Mouse (Mus musculus) cortical plate, adult 2 months (tissue): ENCODE measurements at regions not wholly inside any gene's neighbourhood (a gene's known extent, or its start where the extent isn't known, plus 50 kb on each side); places are given as distances from the start of the nearest gene placed in this dataset.

Source experiments
- H3K27ac ChIP-seq: fragments of 200-500 bp; 2 replicates; pipeline ENCODE4 v1.5.1; 2012; ENCODE audit warnings: low read length, control low read depth, inconsistent platforms; ENCODE audit not compliant: insufficient read depth
- H3K4me1 ChIP-seq: fragments of 200-500 bp; 2 replicates; pipeline ENCODE4 v1.6.1; 2011; ENCODE audit warnings: low read length; ENCODE audit not compliant: control insufficient read depth, insufficient read depth
- H3K4me3 ChIP-seq: fragments of 200-500 bp; 2 replicates; pipeline ENCODE4 v1.5.1; 2011; ENCODE audit warnings: mild to moderate bottlenecking, low read length, control low read depth; ENCODE audit not compliant: insufficient read depth
- CTCF ChIP-seq: fragments of 200-500 bp; IDR thresholded peaks from 2 replicates; pipeline ENCODE4 v1.5.1; 2011; ENCODE audit warnings: mild to moderate bottlenecking, control low read depth, low read length; ENCODE audit not compliant: insufficient read depth; ENCODE audit errors: extremely low read depth
- POLR2A ChIP-seq: fragments of 200-500 bp; IDR thresholded peaks from 2 replicates; pipeline ENCODE4 v1.6.1; 2011; ENCODE audit warnings: mild to moderate bottlenecking, low read length, control low read depth; ENCODE audit not compliant: insufficient read depth; ENCODE audit errors: extremely low read depth

DNA sequence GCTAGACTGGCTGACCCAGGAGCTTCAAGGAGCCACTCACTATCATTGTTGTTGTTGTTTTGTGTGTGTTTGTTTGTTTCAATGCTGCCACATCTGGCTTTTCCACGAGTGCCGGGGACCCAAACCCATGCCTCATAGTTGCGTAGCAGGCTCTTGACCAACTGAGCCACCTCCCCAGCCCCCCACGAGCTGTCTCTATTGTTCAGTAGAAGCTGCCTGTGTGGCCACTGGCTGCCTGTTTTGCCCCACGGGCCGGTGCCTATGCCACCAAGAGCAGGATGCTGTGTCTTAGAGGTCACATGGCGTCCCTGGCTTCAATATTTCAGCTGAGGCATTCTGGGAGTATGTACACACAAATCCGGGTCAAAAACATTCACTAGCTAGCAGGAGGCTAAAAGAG lies 75.4 kb upstream of the Maml3 start:
- Histone ChIP-seq H3K27ac (no peak overlapping the region), H3K4me3 (no peak overlapping the region), H3K4me1 (peaks cover 2% of the 10 kb centered on the region)
- TF ChIP-seq POLR2A (no peak), CTCF (no peak)

DNA sequence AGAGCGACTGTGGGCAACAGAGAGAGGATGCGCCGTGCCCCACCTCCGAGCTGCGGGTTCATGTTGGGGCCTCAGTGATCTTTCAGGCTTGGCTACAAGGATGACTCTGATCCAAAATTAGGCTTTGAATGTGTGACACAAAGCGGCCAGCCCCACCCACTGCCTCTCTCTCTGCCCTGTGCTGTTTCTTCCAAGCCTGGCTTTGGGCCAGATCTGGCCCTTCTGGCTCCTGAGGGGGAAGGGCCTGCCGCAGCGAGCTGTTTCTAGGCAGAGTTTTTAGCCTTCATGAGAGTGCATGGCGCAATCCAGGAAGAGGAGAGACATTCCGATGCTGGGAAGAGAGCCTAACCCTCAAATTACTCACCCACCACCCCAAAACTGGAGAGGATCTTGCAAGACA lies 75.9 kb upstream of the Maml3 start:
- H3K27ac ChIP-seq: no peak overlapping the region
- H3K4me1 ChIP-seq: peaks cover 2% of the 10 kb centered on the region
- no peak overlapping the region for H3K4me3 ChIP-seq
- TF ChIP-seq CTCF: no peak
- TF ChIP-seq POLR2A: no peak

GRCm38 (mm10) chr3:52181326-52182101 lies 76.6 kb upstream of the Maml3 start:
- Histone ChIP-seq H3K27ac (no peak overlapping the region), H3K4me1 (peaks cover 2% of the 10 kb centered on the region), H3K4me3 (no peak overlapping the region)
- TF ChIP-seq POLR2A: no peak
- no peak for TF ChIP-seq CTCF

DNA sequence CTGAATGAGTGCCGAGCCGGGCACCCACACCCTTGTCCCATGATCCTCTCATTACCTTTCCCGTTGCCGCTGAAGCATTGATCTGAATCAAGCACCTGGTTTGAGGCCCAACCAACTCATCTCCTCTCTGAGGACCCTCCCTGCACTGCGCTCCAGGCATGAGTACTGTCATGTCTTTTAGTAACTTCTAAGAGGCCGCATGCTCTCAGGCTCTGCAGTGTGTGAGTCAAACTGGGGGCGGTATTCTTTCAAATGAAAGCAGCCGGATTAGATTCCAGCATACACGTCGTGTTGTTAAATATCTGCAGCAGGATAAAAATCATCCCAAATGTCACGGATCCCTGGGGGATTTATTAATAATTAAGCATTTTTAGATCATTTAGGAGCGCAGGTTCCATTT lies 79.4 kb upstream of the Maml3 start:
- peaks cover 2% of the 10 kb centered on the region; the same call in 1 of the 2 replicates for H3K4me1 ChIP-seq
- TF ChIP-seq POLR2A (no peak), CTCF (no peak)
- no peak overlapping the region for H3K27ac ChIP-seq

GRCm38 (mm10) chr3:52185351-52185750 lies 80.5 kb upstream of the Maml3 start:
- no peak for TF ChIP-seq POLR2A
- no peak for TF ChIP-seq CTCF
- H3K4me3 ChIP-seq: no peak overlapping the region
- H3K27ac ChIP-seq: no peak overlapping the region
- H3K4me1 ChIP-seq: peaks cover 2% of the 10 kb centered on the region; the same call in 1 of the 2 replicates

More for the DNA sequence above, 79.4 kb upstream of the Maml3 start:
- no peak overlapping the region for H3K4me3 ChIP-seq

DNA sequence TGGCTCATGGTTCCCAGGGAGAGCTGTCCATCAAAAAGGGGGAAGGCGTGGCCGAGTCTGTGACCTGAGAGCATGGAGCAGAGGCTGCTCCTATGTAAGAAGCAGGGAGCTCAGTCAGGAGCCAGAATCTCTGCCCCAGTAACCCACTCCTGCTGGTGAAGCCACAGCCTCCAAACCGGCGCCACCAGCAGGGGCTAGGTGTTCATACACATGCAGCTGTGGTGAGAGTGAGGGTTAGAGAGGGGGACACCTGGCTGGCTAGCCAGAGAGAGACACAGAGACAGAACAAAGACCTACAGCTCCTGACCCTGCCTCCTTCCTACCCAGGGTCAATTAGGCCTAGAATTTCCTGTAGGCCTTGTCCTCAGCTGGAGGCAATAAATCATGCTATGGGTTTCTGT lies 80.7 kb upstream of the Foxo1 start:
- TF ChIP-seq POLR2A: no peak
- no peak for TF ChIP-seq CTCF
- Histone ChIP-seq H3K4me1 (no peaks in the 10 kb centered on the region), H3K27ac (no peak overlapping the region), H3K4me3 (no peak overlapping the region)

DNA sequence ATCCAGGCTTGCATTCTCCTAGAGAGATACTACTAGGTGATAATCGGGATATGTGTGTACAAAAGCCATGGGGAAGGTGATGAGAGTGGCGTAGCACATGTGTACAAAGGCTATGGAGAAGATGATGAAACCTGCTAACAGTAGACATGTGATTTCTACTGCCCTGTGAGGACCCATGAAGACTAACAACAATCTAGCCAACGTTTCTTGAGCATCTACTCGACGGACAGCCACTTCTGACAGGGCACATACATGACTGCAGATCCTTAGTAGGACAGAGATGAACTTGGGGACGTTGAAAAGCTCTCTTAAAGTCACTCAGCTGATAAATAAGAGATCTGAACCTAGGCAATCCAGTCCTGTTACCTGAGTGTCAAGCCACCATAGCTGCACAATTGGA lies 79.8 kb upstream of the Foxo1 start:
- Histone ChIP-seq H3K27ac (no peak overlapping the region), H3K4me3 (no peak overlapping the region), H3K4me1 (no peaks in the 10 kb centered on the region)
- TF ChIP-seq POLR2A (no peak), CTCF (no peak)

DNA sequence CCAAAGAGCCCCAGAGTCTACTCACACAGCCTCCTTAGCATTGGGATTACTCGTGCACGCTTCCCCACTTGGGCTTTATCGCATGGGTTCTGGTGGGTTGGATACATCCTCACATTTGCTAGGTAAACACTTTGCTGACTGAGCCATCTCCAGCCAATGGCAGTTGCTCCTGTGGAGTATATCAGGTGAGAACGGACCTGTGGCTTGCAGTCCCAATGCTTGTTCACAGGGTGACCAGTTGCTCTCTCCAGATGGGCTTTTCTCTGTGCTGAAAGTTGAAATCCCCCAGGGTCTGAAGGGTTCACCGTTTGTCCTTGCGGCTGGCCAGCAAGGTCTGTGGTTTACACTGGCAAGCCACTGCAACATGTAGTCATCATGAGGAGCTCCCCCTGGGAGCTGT lies 79.1 kb upstream of the Foxo1 start:
- TF ChIP-seq CTCF: no peak
- TF ChIP-seq POLR2A: no peak
- no peaks in the 10 kb centered on the region for H3K4me1 ChIP-seq
- no peak overlapping the region for H3K4me3 ChIP-seq
- H3K27ac ChIP-seq: no peak overlapping the region

DNA sequence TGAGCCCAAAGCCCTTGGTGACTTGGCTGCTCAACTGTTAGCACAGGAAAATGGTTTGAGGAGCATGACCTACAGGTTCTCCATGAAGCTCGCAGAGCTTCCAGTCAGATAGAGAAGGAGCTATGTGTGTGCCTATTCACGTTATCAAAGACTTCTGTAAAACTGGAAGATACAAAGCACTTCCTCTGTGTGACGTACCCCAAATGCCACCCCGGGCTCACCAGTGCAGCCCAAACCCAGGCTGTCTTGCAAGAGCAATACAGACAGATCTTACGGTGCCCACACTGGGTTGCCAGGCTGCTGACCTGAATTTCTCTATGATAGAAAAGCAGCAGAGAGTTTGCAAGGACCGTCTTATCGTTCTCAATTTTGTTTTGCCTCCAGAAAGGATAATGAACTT lies 78.1 kb upstream of the Foxo1 start:
- Histone ChIP-seq H3K4me1 (no peaks in the 10 kb centered on the region), H3K27ac (no peak overlapping the region), H3K4me3 (no peak overlapping the region)
- no peak for TF ChIP-seq POLR2A

DNA sequence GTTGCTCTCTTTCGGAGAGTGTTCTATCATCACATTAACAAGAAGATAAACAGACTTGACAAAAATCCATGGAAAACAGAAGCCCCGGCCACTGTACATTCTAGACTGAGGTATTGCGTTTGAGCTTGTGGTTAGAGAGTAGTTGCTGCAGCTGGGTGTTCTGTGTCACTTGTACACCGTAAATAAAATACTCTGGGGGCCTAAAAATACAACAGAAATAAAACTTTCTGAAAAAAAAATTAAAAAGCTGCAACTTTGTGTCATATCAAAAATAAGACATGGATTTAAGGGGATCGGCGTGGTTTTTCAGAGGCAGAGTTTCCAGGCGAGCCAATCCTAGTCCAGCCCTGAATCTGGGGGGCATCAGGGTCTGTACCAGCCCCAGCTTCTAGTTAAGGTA lies 75.1 kb upstream of the Foxo1 start:
- Histone ChIP-seq H3K4me3 (no peak overlapping the region), H3K4me1 (no peaks in the 10 kb centered on the region), H3K27ac (no peak overlapping the region)
- TF ChIP-seq POLR2A: no peak
- TF ChIP-seq CTCF: no peak

GRCm38 (mm10) chr3:52194216-52194615 lies 73.9 kb upstream of the Foxo1 start:
- no peak overlapping the region for H3K4me3 ChIP-seq
- H3K4me1 ChIP-seq: peaks cover 5% of the 10 kb centered on the region
- H3K27ac ChIP-seq: no peak overlapping the region
- TF ChIP-seq POLR2A (no peak), CTCF (no peak)
